Mouse (Mus musculus) lung, adult 2 months (tissue): ENCODE results near the gene Txndc17.

Experiments
- CTCF ChIP-seq: fragments of 200-500 bp; IDR thresholded peaks from 2 replicates; pipeline ENCODE4 v1.5.1; 2011; ENCODE audit warnings: mild to moderate bottlenecking, low read length, control low read depth; ENCODE audit not compliant: insufficient read depth
- POLR2A ChIP-seq: fragments of 200-500 bp; IDR thresholded peaks from 2 replicates; pipeline ENCODE4 v1.6.1; 2011; ENCODE audit warnings: low read depth, mild to moderate bottlenecking, control low read depth, low read length, borderline replicate concordance; ENCODE audit errors: extremely low read depth

DNA sequence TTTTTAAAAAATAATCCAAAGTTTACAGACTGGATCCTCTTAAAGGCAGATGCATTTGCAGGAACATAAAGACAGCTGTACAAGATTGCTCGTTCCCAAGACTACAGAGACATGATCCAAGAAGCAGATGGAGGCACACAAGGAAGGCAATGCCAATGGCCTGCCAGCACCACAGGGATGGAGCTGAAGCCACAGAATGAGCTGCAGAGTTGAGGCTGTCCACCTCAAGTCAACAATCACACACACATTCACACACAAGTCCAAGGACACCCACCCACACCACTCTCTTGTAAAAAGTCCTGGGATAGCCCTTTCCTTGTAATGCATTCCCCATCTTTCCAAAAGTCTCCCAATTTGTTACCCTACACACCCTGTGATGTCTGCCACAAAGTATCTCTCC lies 3.9 kb upstream of the Txndc17 start:
- TF ChIP-seq POLR2A = no peak
- no peak for TF ChIP-seq CTCF
